Mouse (Mus musculus) CH12.LX (cell line): ENCODE results near the gene Ptprd.

ENCODE experiments used
- CTCF ChIP-seq, 2 experiments: IDR thresholded peaks in 1 of 2; conservative IDR thresholded peaks in 1 of 2; 2 replicates each; pipeline ENCODE4 v1.5.1; 2011 to 2012; ENCODE audit warnings: low read depth in 2 of 2, low read length in 2 of 2, improper control_type of control experiment in 1 of 2, inconsistent platforms in 1 of 2, mild to moderate bottlenecking in 1 of 2, moderate library complexity in 1 of 2
- HCFC1 ChIP-seq: IDR thresholded peaks from 2 replicates; pipeline ENCODE4 v1.6.1; 2012; ENCODE audit warnings: low read depth, mild to moderate bottlenecking, inconsistent platforms, low read length, improper control_type of control experiment
- MAX ChIP-seq: IDR thresholded peaks from 2 replicates; pipeline ENCODE4 v1.6.1; 2011; ENCODE audit warnings: low read length, improper control_type of control experiment
- MAZ ChIP-seq: IDR thresholded peaks from 2 replicates; pipeline ENCODE4 v1.6.1; 2012; ENCODE audit warnings: low read depth, mild to moderate bottlenecking, inconsistent platforms, low read length, improper control_type of control experiment, moderate library complexity
- MXI1 ChIP-seq: IDR thresholded peaks from 2 replicates; pipeline ENCODE4 v1.6.1; 2011; ENCODE audit warnings: mild to moderate bottlenecking, low read depth, low read length, improper control_type of control experiment
- MYC ChIP-seq: IDR thresholded peaks from 2 replicates; pipeline ENCODE4 v1.6.1; 2011; ENCODE audit warnings: low read depth, mild to moderate bottlenecking, improper control_type of control experiment, low read length
- POLR2A ChIP-seq: IDR thresholded peaks from 2 replicates; pipeline ENCODE4 v1.6.1; 2011; ENCODE audit warnings: low read depth, mild to moderate bottlenecking, improper control_type of control experiment, low read length
- RAD21 ChIP-seq: IDR thresholded peaks from 2 replicates; pipeline ENCODE4 v1.6.1; 2011; ENCODE audit warnings: low read depth, mild to moderate bottlenecking, low read length, improper control_type of control experiment, moderate library complexity
- USF2 ChIP-seq: conservative IDR thresholded peaks from 2 replicates; pipeline ENCODE4 v1.6.1; 2011; ENCODE audit warnings: low read depth, low read length, improper control_type of control experiment

- TF ChIP-seq CTCF (conservative IDR thresholded peaks at IDR 0.05 in 1 of 2, IDR thresholded peaks at IDR 0.05 in 1 of 2; ENCODE audit: low read depth in 2 of 2, low read length in 2 of 2) (no peak), MAZ (no peak), HCFC1 (no peak), MXI1 (no peak), USF2 (no peak), MYC (no peak), MAX (no peak), POLR2A (no peak), RAD21 (no peak)
These were observed at the start of gene Ptprd for GRCm38 (mm10) chr4:78211529-78212494.
